Mouse (Mus musculus): ENCODE results near the gene Pou2af1. TPM values are rescaled to one million over a fixed set of nuclear protein-coding genes. Genes with fewer than 3 reads are reported as not detected.

Gene Pou2af1
- polyA plus RNA-seq (2016; fragmentation: Nextera tagmentation; extraction: Ambion mirVana): 0.34 TPM in 1 of 2 replicates, not detected in the other

DNA sequence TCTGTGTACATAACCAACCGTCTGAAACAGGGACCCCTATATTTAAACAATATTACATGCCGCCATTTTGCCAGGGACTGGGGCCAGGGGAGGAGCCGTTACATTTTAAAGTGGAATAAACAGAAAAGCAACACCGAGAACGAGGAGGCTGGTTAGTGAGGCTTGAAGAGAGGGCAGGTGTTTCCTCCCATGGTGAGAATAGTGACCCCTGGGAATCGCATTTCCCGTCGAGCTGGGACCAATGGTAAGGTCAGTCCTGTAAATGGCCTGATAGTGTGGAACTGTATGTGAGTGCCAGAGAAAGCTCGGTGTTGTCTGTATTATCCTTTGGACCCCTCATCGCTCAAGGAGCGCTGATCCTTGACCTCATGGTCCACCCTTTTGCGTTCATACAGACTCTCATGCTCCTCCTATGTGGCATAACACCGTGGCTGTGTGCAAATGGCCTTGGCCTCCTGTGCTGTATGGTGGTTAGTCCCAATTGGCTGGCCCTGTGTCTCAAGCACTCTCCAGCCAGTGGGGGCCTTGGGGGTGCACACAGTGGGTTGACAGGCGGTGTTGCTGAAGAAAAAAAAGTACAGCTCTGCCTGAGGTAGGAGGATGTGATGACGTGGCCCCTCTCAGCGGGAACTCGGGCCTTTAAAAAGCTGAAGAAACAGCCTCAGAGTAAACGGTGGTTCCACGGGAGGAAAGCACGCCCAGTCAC lies at the start of gene Pou2af1:
Pou2af1 (plus strand) TSS at position 686 of the 706 bp plus-strand sequence.
- H3K9me3 ChIP-seq: no peaks in the 10 kb centered on the region

DNA sequence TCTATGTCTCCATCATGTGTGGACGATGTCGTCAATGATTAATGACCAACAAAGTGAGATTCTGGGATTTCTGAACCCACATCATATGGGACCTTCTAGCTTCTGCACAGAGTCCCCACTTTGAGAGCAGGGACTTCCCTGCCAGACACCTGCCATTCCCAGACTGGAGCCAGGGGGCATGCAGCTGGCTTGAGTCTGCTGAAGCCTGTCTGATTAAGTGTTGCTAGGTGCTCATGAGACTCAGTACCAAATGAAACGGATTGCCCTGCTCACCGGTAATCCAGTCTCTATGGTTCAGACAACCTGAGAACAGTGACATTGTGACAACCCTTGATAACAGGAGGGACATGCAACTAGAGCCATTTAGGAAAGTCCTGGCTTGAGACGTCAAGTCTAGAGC lies 49.5 kb upstream of the Pou2af1 start:
- no peak overlapping the region for H3K27ac ChIP-seq
- H3K4me2 ChIP-seq (replicated peaks): no peak overlapping the region
- H3K27me3 ChIP-seq (replicated peaks): peaks cover 6% of the 10 kb centered on the region; the same call in 1 of the 2 replicates
- H3K36me3 ChIP-seq: no peaks in the 10 kb centered on the region
- H3K4me1 ChIP-seq: no peaks in the 10 kb centered on the region
- WGBS: 88% methylated on average over 5 of the region's 5 CpGs
- no peak for ATAC-seq (ENCODE audit: low FRiP score, low read depth)
- no peak overlapping the region for H3K9ac ChIP-seq
- no peaks in the 10 kb centered on the region for H3K9me3 ChIP-seq
- H3K4me3 ChIP-seq: no peak overlapping the region

More for the DNA sequence above, at the start of gene Pou2af1:
- no peak for ATAC-seq (ENCODE audit: low FRiP score, low read depth)
- Histone ChIP-seq H3K4me1 (no peaks in the 10 kb centered on the region), H3K9ac (no peak within 1 kb of the TSS), H3K4me2 (replicated peaks) (no peak within 1 kb of the TSS), H3K4me3 (no peak within 1 kb of the TSS), H3K27ac (no peak within 1 kb of the TSS), H3K36me3 (no peaks in the 10 kb centered on the region), H3K27me3 (replicated peaks) (no peaks in the 10 kb centered on the region)
- WGBS: 76% methylated on average over 20 of the region's 20 CpGs

DNA sequence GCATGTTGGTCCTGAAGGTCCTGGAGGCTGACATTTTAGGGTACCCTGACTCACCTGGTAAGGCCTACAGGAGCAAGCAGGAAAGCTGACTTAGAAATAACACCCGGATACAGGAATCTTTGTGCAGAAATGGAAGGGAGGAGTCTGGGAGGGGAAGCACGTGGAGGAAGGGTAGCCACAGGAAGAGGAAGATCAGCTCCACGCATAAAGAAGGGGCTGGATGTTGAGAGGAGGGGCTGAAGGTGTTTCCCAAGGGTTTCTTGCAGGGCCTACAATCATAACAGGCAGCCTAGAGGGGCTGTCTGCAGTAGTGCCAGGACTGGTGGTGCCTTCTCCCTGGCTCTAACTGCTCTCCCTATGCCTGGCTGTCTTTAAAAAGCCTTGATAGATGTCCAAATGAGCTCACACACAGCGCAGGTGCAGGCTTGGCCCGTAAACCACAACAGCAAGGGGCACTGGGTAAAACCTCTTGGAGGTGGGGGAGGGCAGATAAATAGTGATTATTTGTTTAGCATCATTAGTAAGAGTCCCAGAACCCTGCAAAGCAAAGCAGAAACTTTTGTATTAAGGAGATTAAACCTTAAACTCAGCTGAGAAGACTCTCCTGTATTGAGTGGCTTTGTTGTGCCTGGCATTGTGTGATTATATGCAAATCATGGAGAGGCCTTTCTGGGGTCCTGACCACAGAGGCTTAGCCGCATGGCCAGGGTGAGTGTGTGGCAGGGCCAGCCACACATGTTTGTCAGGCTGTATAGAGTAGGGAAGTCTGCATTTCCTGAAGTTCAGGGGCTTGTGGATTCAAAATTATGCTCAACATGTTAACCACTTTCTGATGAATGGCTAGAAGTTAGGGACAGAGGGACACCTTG lies 48.0 kb upstream of the Pou2af1 start, which contains the start of gene Gm32742:
Gm32742 (minus strand) TSS at position 206 of the 869 bp plus-strand sequence.
- Histone ChIP-seq H3K27me3 (replicated peaks) (no peaks in the 10 kb centered on the region), H3K4me2 (replicated peaks) (no peak within 1 kb of the TSS), H3K27ac (no peak within 1 kb of the TSS), H3K9me3 (no peaks in the 10 kb centered on the region), H3K4me1 (no peaks in the 10 kb centered on the region), H3K36me3 (no peaks in the 10 kb centered on the region), H3K4me3 (no peak within 1 kb of the TSS), H3K9ac (no peak within 1 kb of the TSS)
- WGBS: 59% methylated on average over 6 of the region's 6 CpGs
- ATAC-seq (ENCODE audit: low FRiP score, low read depth): no peak

- Histone ChIP-seq H3K27me3 (replicated peaks) (no peaks in the 10 kb centered on the region), H3K4me3 (no peak overlapping the region), H3K4me1 (no peaks in the 10 kb centered on the region), H3K27ac (no peak overlapping the region), H3K9ac (no peak overlapping the region), H3K36me3 (no peaks in the 10 kb centered on the region), H3K4me2 (replicated peaks) (no peak overlapping the region), H3K9me3 (no peaks in the 10 kb centered on the region)
- ATAC-seq (ENCODE audit: low FRiP score, low read depth): no peak
- 62% methylated on average over 11 of the region's 11 CpGs for WGBS
These were observed 45.6 kb upstream of the Pou2af1 start for GRCm38 (mm10) chr9:51167954-51168353.

DNA sequence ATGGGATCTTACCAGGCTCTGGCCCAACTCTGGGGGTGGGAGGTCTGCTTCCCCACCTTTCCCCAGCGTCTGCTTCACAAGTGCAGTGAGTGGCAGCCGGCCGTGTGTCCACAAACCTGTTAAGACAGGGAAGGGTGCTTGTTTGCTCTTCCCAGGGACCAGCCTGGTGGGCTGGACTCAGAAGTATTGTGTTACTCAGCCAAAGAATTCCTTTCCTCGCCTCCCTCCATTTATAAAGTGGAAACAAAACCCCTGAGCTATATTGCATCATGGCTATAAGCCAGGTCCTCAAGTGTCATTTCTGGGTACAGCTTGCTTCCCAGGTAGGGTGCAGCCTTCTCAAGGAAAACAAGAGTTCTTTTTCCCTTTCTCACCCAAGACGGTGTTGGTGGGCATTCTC lies 44.8 kb upstream of the Pou2af1 start:
- no peaks in the 10 kb centered on the region for H3K9me3 ChIP-seq
- H3K36me3 ChIP-seq: no peaks in the 10 kb centered on the region
- no peak overlapping the region for H3K4me2 ChIP-seq (replicated peaks)
- H3K9ac ChIP-seq: no peak overlapping the region
- H3K27ac ChIP-seq: no peak overlapping the region
- no peaks in the 10 kb centered on the region for H3K4me1 ChIP-seq
- WGBS: 78% methylated on average over 5 of the region's 5 CpGs
- no peak overlapping the region for H3K4me3 ChIP-seq
- H3K27me3 ChIP-seq (replicated peaks): no peaks in the 10 kb centered on the region
- ATAC-seq (ENCODE audit: low FRiP score, low read depth): no peak

DNA sequence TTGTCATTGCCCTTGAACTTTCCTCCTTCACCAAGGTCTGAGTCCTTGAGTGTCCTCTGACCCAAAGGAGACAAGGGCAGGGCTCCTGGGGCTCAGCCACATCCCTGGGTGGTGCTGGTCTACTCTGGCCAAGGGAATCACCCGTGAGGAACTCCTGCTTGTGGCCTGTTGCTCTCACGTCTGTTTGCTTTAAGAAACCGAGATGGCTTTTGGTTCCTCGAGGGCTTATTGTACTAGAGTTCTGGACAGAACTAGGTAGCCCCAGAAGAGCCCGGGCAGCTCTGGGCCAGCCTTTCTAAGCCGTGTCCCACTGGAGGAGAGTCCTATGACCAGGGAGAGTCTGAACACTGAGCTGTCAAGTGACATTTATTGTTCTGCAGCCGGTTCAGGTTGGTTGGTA lies 44.4 kb upstream of the Pou2af1 start:
- Histone ChIP-seq H3K36me3 (no peaks in the 10 kb centered on the region), H3K27me3 (replicated peaks) (no peaks in the 10 kb centered on the region), H3K4me2 (replicated peaks) (no peak overlapping the region), H3K27ac (no peak overlapping the region), H3K4me1 (no peaks in the 10 kb centered on the region), H3K9me3 (no peaks in the 10 kb centered on the region), H3K9ac (no peak overlapping the region), H3K4me3 (no peak overlapping the region)
- ATAC-seq (ENCODE audit: low FRiP score, low read depth): no peak
- 81% methylated on average over 7 of the region's 7 CpGs for WGBS

DNA sequence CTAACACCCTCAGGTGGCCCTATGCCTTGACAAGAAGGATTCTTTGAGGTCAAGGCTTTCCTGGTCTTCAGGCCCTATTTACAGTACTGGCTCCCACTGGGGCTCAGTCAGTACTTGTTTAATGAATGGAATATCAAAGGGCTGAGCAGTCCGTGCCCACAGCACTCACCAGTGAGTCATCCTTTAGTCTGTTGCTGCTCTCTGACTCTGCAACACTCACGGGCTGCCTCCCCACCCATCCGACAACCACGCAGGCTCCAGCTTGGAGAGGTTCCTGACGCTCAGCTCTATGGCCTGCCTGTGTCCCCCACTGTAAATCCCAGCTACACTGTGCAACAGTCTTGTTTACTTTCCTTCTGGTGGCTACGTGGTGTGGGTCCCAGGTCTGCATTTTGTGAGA lies 43.2 kb upstream of the Pou2af1 start:
- no peaks in the 10 kb centered on the region for H3K27me3 ChIP-seq (replicated peaks)
- no peak for ATAC-seq (ENCODE audit: low FRiP score, low read depth)
- H3K27ac ChIP-seq: no peak overlapping the region
- WGBS: 77% methylated on average over 6 of the region's 6 CpGs
- H3K4me2 ChIP-seq (replicated peaks): no peak overlapping the region
- no peak overlapping the region for H3K4me3 ChIP-seq
- no peaks in the 10 kb centered on the region for H3K9me3 ChIP-seq
- H3K36me3 ChIP-seq: no peaks in the 10 kb centered on the region
- no peaks in the 10 kb centered on the region for H3K4me1 ChIP-seq
- H3K9ac ChIP-seq: no peak overlapping the region

GRCm38 (mm10) chr9:51174890-51175464 lies 38.5 kb upstream of the Pou2af1 start:
- no peak overlapping the region for H3K9ac ChIP-seq
- WGBS: 74% methylated on average over 8 of the region's 8 CpGs
- H3K27ac ChIP-seq: no peak overlapping the region
- no peak overlapping the region for H3K4me2 ChIP-seq (replicated peaks)
- no peak overlapping the region for H3K4me3 ChIP-seq
- H3K9me3 ChIP-seq: no peaks in the 10 kb centered on the region
- H3K27me3 ChIP-seq (replicated peaks): no peaks in the 10 kb centered on the region
- H3K4me1 ChIP-seq: no peaks in the 10 kb centered on the region
- H3K36me3 ChIP-seq: no peaks in the 10 kb centered on the region
- ATAC-seq (ENCODE audit: low FRiP score, low read depth): no peak

- Histone ChIP-seq H3K4me3 (no peak overlapping the region), H3K27me3 (replicated peaks) (no peaks in the 10 kb centered on the region), H3K9ac (no peak overlapping the region), H3K27ac (no peak overlapping the region), H3K9me3 (no peaks in the 10 kb centered on the region), H3K36me3 (no peaks in the 10 kb centered on the region), H3K4me2 (replicated peaks) (no peak overlapping the region), H3K4me1 (no peaks in the 10 kb centered on the region)
- 95% methylated on average over 1 of the region's 1 CpGs for WGBS
- no peak for ATAC-seq (ENCODE audit: low FRiP score, low read depth)
These were observed 37.8 kb upstream of the Pou2af1 start for GRCm38 (mm10) chr9:51175722-51176121.

GRCm38 (mm10) chr9:51178297-51178696 lies 35.2 kb upstream of the Pou2af1 start:
- no peak for ATAC-seq (ENCODE audit: low FRiP score, low read depth)

DNA sequence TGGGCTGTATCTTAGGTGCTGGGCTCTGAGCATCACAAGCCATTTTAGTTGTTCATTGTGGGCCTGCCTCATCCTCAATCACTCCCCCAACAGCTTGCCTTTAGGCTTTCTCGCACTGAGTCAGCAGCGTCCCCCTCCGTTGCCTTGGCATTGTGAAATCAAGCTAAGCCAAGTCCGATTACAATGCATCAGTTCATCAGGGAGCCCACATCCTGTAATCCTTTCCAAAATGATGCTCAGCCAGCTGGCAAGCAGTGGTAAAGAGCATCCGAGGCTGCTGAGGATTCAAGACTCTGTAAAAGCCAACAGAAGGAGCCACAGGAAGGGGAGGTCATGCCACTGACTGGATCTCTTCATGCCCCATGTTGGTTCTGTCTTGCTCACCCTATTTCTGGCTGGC lies 32.9 kb upstream of the Pou2af1 start:
- Histone ChIP-seq H3K27me3 (replicated peaks) (no peaks in the 10 kb centered on the region), H3K27ac (no peak overlapping the region), H3K9me3 (no peaks in the 10 kb centered on the region), H3K4me2 (replicated peaks) (no peak overlapping the region), H3K9ac (no peak overlapping the region), H3K36me3 (no peaks in the 10 kb centered on the region), H3K4me1 (no peaks in the 10 kb centered on the region), H3K4me3 (no peak overlapping the region)
- 84% methylated on average over 5 of the region's 5 CpGs for WGBS
- ATAC-seq (ENCODE audit: low FRiP score, low read depth): no peak

More at GRCm38 (mm10) chr9:51178297-51178696, 35.2 kb upstream of the Pou2af1 start:
- WGBS: 82% methylated on average over 1 of the region's 1 CpGs
- Histone ChIP-seq H3K4me3 (no peak overlapping the region), H3K36me3 (no peaks in the 10 kb centered on the region), H3K4me2 (replicated peaks) (no peak overlapping the region), H3K27ac (no peak overlapping the region), H3K9ac (no peak overlapping the region), H3K4me1 (no peaks in the 10 kb centered on the region), H3K9me3 (no peaks in the 10 kb centered on the region), H3K27me3 (replicated peaks) (no peaks in the 10 kb centered on the region)

Data from neural tube, embryonic 12.5 days (tissue).